Mouse (Mus musculus) cerebellum, adult (tissue): ENCODE data around the gene Gstm4.

Experiments used
- ATAC-seq: cut with Nextera tagmentation; 2 replicates; pipeline ENCODE4 v1.9.2; 2017; ENCODE audit warnings: mild to moderate bottlenecking, moderate library complexity, mixed read lengths; ENCODE audit not compliant: insufficient number of reproducible peaks, low FRiP score, low TSS enrichment

Gene Gstm4

DNA sequence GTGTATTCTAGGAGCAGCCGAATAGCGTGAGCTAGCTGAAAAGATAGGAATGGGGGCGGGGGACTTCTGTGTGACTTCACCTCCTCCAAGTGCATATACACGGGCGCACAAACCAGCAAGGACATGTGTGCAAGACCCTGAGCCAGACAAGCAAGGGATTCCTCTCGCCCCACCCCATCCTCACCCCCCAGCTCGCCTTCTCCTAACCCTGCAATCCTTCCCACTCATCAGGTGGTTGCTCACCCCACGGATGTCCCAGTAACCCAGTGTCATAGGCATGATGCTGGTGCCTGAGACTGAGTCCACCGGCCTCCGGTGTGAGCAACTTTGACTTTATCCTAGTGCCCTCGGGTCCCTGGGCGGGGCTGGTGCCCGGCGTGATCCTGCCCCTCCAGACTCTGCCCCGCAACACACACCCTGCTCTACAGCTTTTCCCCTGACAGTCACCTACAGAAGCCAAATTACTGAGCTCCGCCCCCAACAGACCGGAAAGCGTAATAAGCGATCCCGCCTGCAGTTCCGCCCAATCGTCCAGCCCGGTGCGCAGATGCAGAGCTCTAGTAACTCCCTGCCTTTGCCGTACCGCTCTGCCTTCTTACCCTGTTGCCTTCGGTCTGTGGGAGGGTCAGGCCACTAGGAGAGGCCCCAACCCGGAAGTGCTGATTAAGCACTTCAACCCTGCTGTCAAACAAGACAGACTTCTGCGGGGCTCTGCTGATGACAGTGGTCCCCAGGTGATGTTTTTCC, at the start of gene Gstm4:
Gstm4 (minus strand) TSS at position 501 of the 747 bp plus-strand sequence.
- peak; percentile 94 for ATAC-seq

DNA sequence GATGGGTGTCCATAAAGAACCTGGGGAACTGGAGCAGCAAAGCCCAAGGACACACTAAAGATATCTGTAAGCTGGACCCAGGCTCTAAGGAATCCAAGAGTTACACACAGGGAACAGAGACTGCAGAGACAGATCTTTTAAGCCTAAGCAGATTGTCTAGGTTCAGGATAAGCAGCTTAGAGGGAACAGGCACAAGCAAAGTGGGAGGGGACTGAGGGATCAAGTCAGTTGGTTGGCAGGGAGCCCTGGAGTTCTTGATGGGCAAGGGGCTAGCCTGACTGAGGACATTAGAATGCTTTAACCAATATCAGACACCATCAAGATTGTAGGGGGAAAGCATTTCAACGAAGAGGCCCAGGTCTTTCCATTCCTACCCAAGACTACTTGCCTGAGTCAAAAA, 49.5 kb upstream of the Gstm4 start:
- no peak for ATAC-seq

DNA sequence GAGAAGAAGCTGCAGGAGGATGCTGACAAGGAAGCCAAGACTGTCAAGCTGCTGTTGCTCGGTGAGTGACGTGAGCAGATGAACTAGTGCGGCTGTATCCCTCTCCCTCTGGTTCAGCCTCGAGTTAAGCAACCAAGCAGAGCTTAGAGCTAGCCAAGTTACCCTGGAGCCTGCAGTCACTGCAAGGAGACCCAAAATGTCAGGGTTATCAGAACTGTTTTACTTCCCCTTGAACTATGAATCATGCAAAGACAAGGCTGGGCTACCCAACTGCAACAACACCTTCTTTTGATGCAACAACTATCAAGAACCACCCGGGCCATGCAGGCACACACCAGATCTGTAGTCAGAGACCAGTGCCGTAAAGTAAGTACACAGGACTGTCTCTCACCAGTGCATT, 48.6 kb upstream of the Gstm4 start:
- no peak for ATAC-seq

DNA sequence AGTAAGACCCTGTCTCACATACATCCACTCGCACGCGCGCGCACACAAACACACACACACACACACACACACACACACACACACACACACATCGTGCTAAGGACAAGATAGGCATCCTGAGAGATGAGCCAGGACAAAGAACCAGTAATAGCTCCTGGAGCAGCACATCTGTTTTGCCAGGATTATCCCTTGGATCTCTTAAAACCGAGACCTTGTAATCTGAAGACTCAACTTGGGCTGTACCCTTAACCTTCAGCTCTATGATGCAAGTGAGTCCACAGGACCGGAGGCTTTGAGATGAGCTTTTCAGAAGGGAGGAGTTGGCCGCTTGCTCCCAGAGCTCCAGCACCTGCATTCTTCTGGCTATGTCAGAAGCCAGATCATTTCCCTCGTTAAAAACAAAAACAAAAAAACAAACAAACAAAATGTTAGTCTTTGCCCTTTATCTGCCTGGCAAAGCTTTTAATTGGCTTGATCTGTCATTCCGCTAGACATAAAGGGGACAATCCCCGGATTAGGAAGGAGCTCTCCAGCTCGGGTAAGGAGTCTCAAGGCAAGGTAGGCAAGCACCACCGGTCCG, 47.9 kb upstream of the Gstm4 start, which contains the start of gene Gnat2:
Gnat2 (plus strand) TSS at position 254 of the 580 bp plus-strand sequence.
- ATAC-seq = no peak

DNA sequence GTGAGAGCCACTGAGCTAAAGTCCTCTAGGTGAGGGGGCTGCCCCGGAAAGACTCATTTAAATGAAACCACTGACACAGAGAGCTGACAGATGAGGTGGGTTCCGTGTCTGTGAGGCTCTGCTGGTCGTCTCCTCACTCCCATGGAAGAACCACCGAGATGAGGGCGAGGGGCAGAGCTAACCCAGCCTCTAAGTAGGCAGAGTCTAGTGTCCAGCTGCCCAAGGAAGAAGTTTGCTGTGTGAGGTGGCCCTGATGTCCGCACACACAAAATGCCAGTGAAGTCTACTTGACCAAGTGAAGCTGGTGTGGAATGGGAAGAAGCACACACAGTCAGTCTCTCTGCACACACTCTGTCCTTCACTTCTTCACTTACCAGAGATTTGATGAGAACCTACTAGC, 47.3 kb upstream of the Gstm4 start:
- ATAC-seq = no peak

DNA sequence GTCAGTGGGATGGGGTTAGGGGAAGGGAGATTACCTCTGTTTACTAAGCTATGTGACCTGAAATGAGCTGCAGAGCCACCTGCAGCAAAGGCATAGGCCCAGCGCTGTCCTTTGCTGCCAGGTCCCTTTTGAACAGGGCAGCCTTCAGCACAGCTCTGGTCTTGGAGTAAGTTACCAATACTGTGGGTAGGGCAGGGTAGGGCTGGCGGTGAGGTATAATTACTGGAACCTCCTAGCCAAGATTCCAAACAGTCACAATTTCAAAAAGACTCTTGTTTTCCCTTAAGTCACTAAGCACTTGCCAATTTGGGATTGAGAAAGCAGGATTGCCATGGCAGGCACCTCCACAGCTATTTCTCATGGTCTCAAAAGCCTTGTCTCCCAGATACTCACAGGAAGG, 45.9 kb upstream of the Gstm4 start:
- ATAC-seq = no peak

DNA sequence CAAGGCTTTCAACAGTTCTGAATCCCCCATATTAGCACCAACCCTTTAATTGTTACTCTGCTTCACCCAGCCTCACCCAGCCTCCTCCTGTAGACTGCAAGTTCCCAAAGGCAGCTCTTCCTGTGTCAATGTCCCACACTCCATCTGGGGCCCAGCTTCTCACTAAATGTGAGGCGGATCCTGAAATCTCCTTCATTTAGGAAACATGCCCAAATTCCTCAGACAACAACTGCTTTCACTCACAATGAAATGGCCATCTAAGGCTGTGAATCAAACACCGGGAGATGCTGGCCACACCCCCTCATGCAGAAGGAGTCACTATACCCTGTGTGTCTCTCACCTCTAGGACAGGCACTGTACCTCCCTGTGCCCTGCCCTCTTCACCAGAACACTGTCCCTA, 45.2 kb upstream of the Gstm4 start:
- ATAC-seq = no peak

DNA sequence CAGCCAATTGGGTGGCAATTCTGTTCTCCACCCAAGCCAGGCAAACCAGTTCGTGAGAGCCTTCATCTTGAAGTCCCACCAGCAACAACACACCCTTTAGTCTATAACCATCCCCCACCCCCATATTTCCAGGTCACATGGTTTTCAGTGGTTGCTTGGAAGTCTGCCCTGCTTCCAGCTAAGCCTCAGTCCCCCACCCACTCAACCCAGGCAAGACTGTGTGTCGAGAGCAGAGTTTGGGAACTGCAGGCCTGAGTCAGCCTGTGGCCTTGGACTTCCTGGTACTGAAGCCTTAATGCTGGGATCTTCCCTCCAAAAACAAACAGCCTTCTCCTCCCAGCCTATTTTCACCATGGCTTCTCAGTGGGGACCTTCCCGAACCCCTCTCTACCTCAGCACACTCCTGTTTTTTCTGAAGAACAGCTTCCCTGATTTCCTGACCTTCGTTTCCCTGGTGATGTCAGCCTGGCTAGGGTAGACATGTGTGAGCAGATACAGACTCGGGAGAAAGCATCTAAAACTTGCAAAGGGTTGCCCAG, 44.2 kb upstream of the Gstm4 start:
- ATAC-seq = no peak

DNA sequence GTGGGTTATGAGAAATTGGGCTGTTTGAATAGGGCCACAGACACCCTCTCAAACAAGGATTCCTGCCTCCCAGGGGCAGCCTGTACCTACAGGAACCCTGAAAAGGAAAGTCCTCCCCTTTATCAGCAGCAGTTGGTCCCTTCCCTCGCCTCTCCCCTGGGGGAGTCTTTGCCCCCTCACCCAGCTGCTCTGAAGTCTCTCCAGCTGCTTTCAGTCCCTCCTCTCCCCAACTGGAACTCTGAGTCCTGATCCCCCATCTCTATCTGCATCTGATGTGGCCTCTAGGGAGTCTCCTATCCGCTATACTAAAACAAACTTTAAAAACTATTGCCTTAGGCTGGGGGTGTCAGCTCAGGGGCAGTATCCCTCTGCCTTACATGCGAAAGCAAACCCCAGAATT, 42.6 kb upstream of the Gstm4 start:
- ATAC-seq = no peak

DNA sequence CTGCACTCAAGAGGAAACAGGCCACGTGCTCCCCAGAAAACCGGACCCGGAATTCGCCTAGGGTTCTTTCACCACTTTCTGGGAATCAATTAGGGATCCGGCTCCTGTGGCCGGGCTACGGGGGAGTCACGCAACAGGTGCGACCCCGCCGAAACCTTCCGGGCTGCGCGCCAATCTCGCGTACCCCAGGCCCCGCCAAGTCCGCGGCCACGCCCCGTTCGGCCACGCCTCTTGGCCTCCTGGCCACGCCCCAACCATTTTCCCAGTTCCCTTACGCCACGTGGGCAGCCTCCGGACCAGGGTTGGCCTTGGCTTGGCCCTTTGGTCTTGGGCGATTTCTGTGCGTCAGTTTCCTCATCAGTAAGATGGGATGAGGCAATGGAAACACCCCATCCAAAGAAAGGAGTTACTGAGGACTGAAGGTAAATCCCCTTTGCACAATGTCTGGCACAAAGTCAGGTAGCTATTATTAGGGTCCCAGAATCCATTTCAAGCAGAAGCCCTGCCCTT, 41.8 kb upstream of the Gstm4 start, which contains the start of gene Ampd2:
Ampd2 (minus strand) TSS at position 182 of the 510 bp plus-strand sequence.
- ATAC-seq = no peak

DNA sequence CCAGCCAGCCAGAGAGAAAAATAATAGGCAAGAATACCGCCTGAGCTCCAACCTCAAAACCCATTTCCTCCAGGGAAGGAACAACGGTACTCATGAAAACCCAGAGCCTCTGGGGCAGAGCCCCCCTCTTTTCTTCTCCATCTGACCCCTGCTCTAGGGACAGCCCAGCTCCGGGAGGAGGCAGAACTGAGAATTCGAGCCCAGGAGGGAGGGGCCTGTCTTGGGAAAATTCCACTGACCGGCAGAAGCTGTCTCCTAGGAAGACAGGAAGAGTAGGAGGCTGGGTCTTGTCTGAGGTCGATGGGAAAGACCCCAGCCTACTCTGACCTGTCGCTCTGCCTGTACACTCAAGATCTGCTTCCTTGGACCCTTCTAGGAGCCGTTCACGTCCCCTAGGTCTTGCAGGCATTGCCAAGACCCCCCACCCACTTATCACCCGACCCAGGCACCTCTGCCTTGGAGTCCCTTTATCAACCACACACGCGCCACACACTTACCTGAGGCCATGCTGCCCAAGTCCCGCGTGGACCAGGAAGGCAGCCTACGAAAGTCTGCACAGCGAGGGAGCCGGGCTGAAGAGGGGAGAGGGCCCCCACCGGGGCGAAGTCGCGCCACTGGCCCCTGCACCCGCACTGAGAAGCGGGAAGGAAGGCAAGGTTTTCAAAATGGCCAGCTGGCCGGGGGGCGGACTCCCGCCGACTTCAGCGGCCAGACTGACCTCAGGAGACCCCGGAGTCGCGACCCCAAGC, 41.2 kb upstream of the Gstm4 start:
- peak; percentile 53 for ATAC-seq

DNA sequence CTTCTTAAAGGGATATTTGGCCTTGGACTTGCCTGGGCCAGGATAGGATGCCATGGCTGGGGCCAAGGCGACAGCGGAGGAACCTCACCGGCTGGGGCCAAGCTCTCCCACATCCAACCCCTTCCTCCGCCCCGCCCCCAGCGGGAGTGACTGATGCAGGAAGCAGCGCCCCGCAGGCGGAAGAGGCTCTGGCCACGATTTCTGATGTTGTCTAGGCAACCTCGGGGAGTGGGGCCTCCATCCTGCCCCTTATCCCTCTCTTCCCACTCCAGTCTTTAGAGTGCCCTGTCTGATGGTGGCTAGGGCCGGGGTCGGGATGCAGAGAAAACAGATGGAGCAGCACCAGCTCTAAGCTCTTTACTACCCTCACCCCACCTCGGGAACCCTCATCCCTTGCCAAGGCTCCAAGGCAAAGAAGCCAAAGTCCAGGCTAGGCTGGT, 40.6 kb upstream of the Gstm4 start:
- ATAC-seq = peak; percentile 88

DNA sequence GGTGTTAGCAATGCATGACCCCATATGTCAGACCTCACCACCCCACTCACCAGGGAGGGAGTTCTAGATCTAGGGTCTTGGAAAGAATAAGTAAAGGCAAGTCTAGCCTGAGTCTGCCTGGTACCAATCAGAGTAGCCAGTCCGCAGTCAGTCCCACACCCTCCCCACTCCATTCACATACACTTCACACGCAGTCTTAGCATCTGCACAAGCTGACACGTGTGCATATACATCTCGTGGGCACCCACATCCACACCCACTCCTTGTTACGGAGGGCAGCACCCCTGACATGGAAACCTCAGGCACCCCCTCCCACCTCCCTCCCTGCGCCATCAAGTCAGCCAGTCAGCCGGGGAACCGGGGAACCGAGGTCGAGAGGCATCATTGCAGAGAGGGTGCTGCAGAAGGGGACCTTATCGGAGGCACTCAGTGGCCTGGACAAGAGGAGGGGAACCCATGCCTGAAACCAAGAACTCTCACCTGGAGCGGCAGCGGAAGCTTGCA, 40.1 kb upstream of the Gstm4 start:
- peak; percentile 21 for ATAC-seq

DNA sequence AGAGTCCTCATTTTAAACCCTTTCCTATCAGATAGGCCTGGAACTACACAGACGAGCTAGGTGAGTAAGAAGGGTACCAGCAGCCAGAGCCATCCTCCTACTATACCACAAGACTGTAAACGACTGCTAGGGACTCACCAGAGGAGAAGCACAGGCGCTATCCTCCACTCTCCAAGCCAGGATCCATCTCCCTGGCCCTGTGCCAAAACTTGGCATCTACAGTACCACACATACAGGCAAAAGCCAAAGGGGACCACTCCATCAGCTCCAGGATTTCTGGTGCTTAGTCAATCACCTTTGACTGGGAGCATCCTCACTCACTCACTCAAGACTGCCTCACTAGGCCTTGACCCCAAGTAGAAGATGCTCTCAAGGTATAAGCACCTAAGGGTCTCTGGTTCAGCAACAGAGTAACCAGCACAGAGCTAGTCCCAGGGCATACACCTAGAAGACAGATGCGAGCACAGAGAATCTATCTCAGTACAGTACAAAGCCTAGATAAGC, 39.3 kb upstream of the Gstm4 start:
- no peak for ATAC-seq

DNA sequence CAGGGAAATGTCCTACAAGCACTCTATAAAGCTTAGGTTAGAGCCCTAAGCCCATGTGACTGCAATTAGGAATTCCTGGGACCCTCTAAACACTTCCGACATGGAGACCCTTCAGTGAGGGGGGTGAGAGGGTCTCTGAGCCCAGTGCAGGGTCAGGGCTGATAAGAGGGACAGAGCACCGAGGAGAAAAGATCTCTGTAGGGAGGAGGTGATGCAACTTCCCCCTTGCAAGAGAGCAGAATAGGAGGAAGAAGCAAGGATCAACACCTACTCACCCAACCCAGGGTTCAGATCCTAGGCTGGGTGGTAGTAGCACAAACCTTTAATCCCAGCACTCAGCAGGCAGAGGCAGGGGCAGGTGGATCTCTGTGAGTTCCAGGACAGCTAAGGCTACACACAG, 38.5 kb upstream of the Gstm4 start:
- no peak for ATAC-seq

DNA sequence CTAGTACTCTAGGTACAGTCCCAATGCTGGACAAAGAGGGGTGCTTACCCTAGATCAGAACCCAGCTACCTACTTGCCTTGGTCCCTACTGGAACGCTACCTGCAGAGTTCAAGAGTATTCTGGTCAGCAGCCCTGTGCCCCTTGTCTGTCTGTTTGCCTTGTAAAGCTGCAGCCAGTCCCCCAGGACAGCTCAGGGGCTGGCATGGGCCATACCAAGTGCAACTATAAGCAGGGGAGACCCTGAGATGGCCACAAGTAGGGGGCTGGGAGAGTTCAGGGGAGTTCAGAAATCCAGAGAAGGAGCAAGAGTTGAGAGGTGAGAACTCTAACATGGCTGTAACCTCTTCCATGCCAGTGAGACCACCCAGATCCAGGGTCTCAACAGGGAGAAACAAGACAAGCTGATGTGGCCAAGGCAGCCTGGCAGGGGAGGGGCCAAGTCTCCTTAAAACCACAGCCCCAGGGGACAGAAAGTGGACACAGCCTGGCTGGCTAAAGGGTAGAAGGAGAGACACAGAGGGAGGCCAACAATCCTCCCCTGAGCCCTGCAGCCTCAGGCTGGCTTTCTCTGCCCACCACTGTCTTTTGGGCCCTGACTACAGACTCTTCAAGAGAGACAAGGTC, 37.7 kb upstream of the Gstm4 start:
- ATAC-seq = no peak

DNA sequence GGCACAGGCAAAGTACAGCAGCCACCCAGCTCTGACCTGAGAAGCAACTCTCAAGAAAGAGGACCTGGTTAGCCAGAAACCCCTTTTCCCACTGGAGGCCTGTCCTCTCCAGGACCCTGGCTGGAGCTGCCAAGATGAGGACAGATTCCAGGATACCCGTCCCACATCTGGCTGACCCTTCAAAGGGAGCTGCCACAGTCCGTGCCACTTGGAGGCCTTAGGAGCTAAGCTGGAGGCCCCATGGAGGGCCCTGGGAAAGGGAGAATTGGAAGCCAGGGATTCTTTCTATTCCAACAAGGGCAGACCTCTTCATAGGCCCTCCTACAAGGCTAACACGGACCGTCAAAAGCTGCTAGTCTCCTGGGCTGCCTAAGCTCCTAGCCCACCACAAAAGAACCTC, 37.0 kb upstream of the Gstm4 start:
- ATAC-seq = no peak

DNA sequence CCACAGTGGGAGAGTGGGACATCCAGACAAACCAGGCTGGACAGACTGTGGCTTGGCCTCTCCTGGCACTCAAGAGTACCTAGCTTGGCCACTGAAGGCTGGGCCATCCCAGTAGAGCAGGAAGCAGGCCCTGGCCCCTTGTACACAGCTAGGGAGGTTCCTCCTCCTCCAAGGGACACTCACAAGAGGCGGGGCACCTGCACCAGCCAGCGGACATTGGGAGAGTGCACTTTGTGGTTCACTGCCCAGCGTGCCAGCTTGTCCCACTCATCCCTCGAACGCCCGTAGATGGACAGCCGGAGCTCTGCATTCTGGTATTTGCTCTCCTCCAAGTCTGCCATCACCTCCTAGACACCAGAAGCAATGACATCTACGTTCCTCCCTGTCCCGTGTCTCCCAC, 32.1 kb upstream of the Gstm4 start:
- no peak for ATAC-seq

DNA sequence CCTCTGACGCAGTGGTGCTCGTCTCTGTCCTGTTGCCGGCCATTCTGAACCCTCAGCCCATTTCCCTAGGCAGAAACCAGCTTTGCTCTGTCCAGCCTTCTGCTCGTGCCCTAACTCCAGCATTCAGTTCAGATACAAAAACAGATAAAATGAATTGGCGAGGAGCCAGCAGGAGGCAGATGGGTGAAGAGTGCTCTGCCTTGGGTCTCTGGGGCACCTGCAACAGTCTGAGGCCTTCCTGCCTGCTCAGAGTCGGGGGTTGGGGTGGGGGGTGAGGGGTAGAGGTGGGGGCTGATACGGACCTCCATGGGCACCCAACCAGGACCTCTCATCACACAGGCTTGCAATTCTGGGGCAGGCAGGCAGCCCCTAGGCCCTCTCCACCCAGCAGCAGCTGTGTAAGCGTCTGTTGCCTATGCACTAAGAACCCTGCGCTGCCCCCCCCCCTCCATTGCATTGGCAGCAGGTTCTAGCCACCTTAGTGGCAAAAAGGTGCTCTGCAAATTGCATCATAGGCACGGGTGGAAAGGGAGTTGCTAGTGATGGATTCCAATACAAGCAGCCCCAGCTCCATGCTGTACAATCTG, 28.4 kb upstream of the Gstm4 start:
- no peak for ATAC-seq
